Mouse (Mus musculus) neural tube, embryonic 13.5 days (tissue): ENCODE measurements around the gene Gjb5. TPM values are rescaled to one million over a fixed set of nuclear protein-coding genes. Genes with fewer than 3 reads are reported as not detected.

Experiments used
- ATAC-seq: fragments of 200-750 bp; cut with Nextera tagmentation; 2 replicates; pipeline ENCODE4 v1.8.0; 2017; ENCODE audit warnings: low read depth, mild to moderate bottlenecking, moderate TSS enrichment, moderate library complexity
- H3K27ac ChIP-seq: fragments of 300-500 bp; sonication (generic); replicated peaks from 2 replicates; pipeline ENCODE4 v1.5.1; 2015; ENCODE audit warnings: moderate library complexity, mild to moderate bottlenecking, inconsistent platforms
- H3K27me3 ChIP-seq: fragments of 300-500 bp; sonication (generic); 2 replicates; pipeline ENCODE4 v1.6.1; 2015; ENCODE audit warnings: mild to moderate bottlenecking, inconsistent platforms
- H3K36me3 ChIP-seq: fragments of 300-500 bp; sonication (generic); 2 replicates; pipeline ENCODE4 v1.6.1; 2015; ENCODE audit warnings: mild to moderate bottlenecking, inconsistent platforms
- H3K4me1 ChIP-seq: fragments of 300-500 bp; sonication (generic); replicated peaks from 2 replicates; pipeline ENCODE4 v1.6.1; 2015; ENCODE audit warnings: inconsistent platforms
- H3K4me2 ChIP-seq: fragments of 300-500 bp; sonication (generic); 2 replicates; pipeline ENCODE4 v1.6.1; 2015; ENCODE audit warnings: inconsistent platforms, mild to moderate bottlenecking, moderate library complexity
- H3K4me3 ChIP-seq: fragments of 300-500 bp; sonication (generic); 2 replicates; pipeline ENCODE4 v1.5.1; 2015; ENCODE audit warnings: mild to moderate bottlenecking, inconsistent platforms
- H3K9ac ChIP-seq: fragments of 300-500 bp; sonication (generic); 2 replicates; pipeline ENCODE4 v1.6.1; 2015; ENCODE audit warnings: moderate library complexity, mild to moderate bottlenecking, inconsistent platforms
- H3K9me3 ChIP-seq: fragments of 300-500 bp; sonication (generic); 2 replicates; pipeline ENCODE4 v1.6.1; 2016; ENCODE audit warnings: inconsistent platforms
- WGBS: fragments of 180-500 bp; shearing (Covaris S2); methylation state at CpG from one replicate; pipeline ENCODE4 v1.1.7; 2015; 5-methylcytosine and 5-hydroxymethylcytosine counted together
- polyA plus RNA-seq: library from polyadenylated mRNA; unstranded; fragments of >200 nt; fragmentation: Nextera tagmentation; extraction: Ambion mirVana; gene quantifications from 2 replicates; pipeline ENCODE4 v1.2.1, GENCODE M21; 2015

The Gjb5 gene
- polyA plus RNA-seq, 1 experiment from 2014 or later, result 0.22 TPM

- H3K4me3 ChIP-seq, result no peak overlapping the region
- no peaks in the 10 kb centered on the region for H3K4me1 ChIP-seq
- H3K36me3 ChIP-seq, result no peaks in the 10 kb centered on the region
- H3K27ac ChIP-seq, result no peak overlapping the region
- H3K4me2 ChIP-seq, result no peak overlapping the region
- no peaks in the 10 kb centered on the region for H3K27me3 ChIP-seq
- no peak for ATAC-seq
- WGBS, result 68% methylated on average over 6 of the region's 6 CpGs
- H3K9ac ChIP-seq, result no peak overlapping the region
- no peaks in the 10 kb centered on the region for H3K9me3 ChIP-seq
Observed at GRCm38 (mm10) chr4:127341372-127341771, 16.6 kb downstream of the Gjb5 start.

GRCm38 (mm10) chr4:127337668-127338067 lies 20.3 kb downstream of the Gjb5 start:
- H3K9me3 ChIP-seq, result no peaks in the 10 kb centered on the region
- no peak overlapping the region for H3K4me2 ChIP-seq
- no peak for ATAC-seq
- H3K27ac ChIP-seq, result no peak overlapping the region
- no peak overlapping the region for H3K9ac ChIP-seq
- H3K4me3 ChIP-seq, result no peak overlapping the region
- no peaks in the 10 kb centered on the region for H3K4me1 ChIP-seq
- H3K36me3 ChIP-seq, result no peaks in the 10 kb centered on the region
- 86% methylated on average over 5 of the region's 5 CpGs for WGBS
- H3K27me3 ChIP-seq, result peaks cover 3% of the 10 kb centered on the region

- Histone ChIP-seq H3K27me3 (peaks cover 30% of the 10 kb centered on the region), H3K9me3 (no peaks in the 10 kb centered on the region), H3K9ac (no peak overlapping the region), H3K27ac (no peak overlapping the region), H3K4me1 (peaks cover 19% of the 10 kb centered on the region), H3K36me3 (no peaks in the 10 kb centered on the region), H3K4me2 (no peak overlapping the region), H3K4me3 (no peak overlapping the region)
- WGBS, result 44% methylated on average over 5 of the region's 5 CpGs
- ATAC-seq, result no peak
Observed at GRCm38 (mm10) chr4:127334870-127335504, 23.0 kb downstream of the Gjb5 start.

- no peak overlapping the region for H3K9ac ChIP-seq
- no peak overlapping the region for H3K4me2 ChIP-seq
- H3K4me3 ChIP-seq, result no peak overlapping the region
- H3K9me3 ChIP-seq, result no peaks in the 10 kb centered on the region
- peaks cover 23% of the 10 kb centered on the region for H3K4me1 ChIP-seq
- WGBS, result 17% methylated on average over 13 of the region's 13 CpGs
- no peaks in the 10 kb centered on the region for H3K36me3 ChIP-seq
- no peak overlapping the region for H3K27ac ChIP-seq
- H3K27me3 ChIP-seq, result peaks cover 58% of the 10 kb centered on the region
- no peak for ATAC-seq
Observed at GRCm38 (mm10) chr4:127331171-127331570, 26.8 kb downstream of the Gjb5 start.

- Histone ChIP-seq H3K36me3 (no peaks in the 10 kb centered on the region), H3K27ac (no peak within 1 kb of the TSS), H3K9ac (peak within 1 kb of the TSS; percentile 47; the same call in 1 of the 2 replicates), H3K4me1 (peaks cover 23% of the 10 kb centered on the region), H3K4me2 (peak within 1 kb of the TSS; percentile 48), H3K4me3 (peak within 1 kb of the TSS; percentile 20), H3K27me3 (peaks cover 65% of the 10 kb centered on the region), H3K9me3 (no peaks in the 10 kb centered on the region)
- 2% methylated on average over 49 of the region's 49 CpGs for WGBS
- peak; percentile 40; the same call in 1 of the 2 replicates for ATAC-seq
Observed at GRCm38 (mm10) chr4:127330181-127331100, 27.5 kb downstream of the Gjb5 start, which contains the start of gene Gjb3. TSS of gene Gjb3 (minus strand) at chr4:127330844.

- peak overlapping the region; percentile 48 for H3K4me2 ChIP-seq
- H3K9ac ChIP-seq, result no peak overlapping the region
- no peak overlapping the region for H3K27ac ChIP-seq
- H3K36me3 ChIP-seq, result no peaks in the 10 kb centered on the region
- peaks cover 23% of the 10 kb centered on the region for H3K4me1 ChIP-seq
- ATAC-seq, result no peak
- 1% methylated on average over 13 of the region's 13 CpGs for WGBS
- H3K27me3 ChIP-seq, result peaks cover 70% of the 10 kb centered on the region
- H3K9me3 ChIP-seq, result no peaks in the 10 kb centered on the region
- H3K4me3 ChIP-seq, result peak overlapping the region; percentile 20; the same call in 1 of the 2 replicates
Observed at GRCm38 (mm10) chr4:127329751-127330150, 28.2 kb downstream of the Gjb5 start.

GRCm38 (mm10) chr4:127329046-127329445 lies 28.9 kb downstream of the Gjb5 start:
- Histone ChIP-seq H3K4me2 (no peak overlapping the region), H3K27ac (no peak overlapping the region), H3K9ac (no peak overlapping the region), H3K9me3 (no peaks in the 10 kb centered on the region), H3K27me3 (peaks cover 70% of the 10 kb centered on the region), H3K36me3 (no peaks in the 10 kb centered on the region), H3K4me1 (peaks cover 23% of the 10 kb centered on the region), H3K4me3 (no peak overlapping the region)
- 6% methylated on average over 3 of the region's 3 CpGs for WGBS
- ATAC-seq, result no peak

- peaks cover 23% of the 10 kb centered on the region for H3K4me1 ChIP-seq
- H3K27ac ChIP-seq, result no peak overlapping the region
- H3K27me3 ChIP-seq, result peaks cover 70% of the 10 kb centered on the region
- 71% methylated on average over 7 of the region's 7 CpGs for WGBS
- no peaks in the 10 kb centered on the region for H3K36me3 ChIP-seq
- no peak overlapping the region for H3K9ac ChIP-seq
- no peak overlapping the region for H3K4me2 ChIP-seq
- H3K9me3 ChIP-seq, result no peaks in the 10 kb centered on the region
- no peak for ATAC-seq
- H3K4me3 ChIP-seq, result no peak overlapping the region
Observed at GRCm38 (mm10) chr4:127328378-127328777, 29.6 kb downstream of the Gjb5 start.

- Histone ChIP-seq H3K4me2 (no peak overlapping the region), H3K9ac (no peak overlapping the region), H3K4me3 (no peak overlapping the region), H3K36me3 (no peaks in the 10 kb centered on the region), H3K27ac (no peak overlapping the region), H3K4me1 (peaks cover 23% of the 10 kb centered on the region), H3K27me3 (peaks cover 68% of the 10 kb centered on the region), H3K9me3 (no peaks in the 10 kb centered on the region)
- WGBS, result 74% methylated on average over 6 of the region's 6 CpGs
- no peak for ATAC-seq
Observed at GRCm38 (mm10) chr4:127327749-127328148, 30.2 kb downstream of the Gjb5 start.

GRCm38 (mm10) chr4:127327258-127327657 lies 30.7 kb downstream of the Gjb5 start:
- 72% methylated on average over 7 of the region's 7 CpGs for WGBS
- H3K36me3 ChIP-seq, result no peaks in the 10 kb centered on the region
- H3K4me3 ChIP-seq, result no peak overlapping the region
- H3K27me3 ChIP-seq, result peaks cover 63% of the 10 kb centered on the region
- no peak overlapping the region for H3K27ac ChIP-seq
- H3K9ac ChIP-seq, result no peak overlapping the region
- H3K9me3 ChIP-seq, result no peaks in the 10 kb centered on the region
- ATAC-seq, result no peak
- H3K4me1 ChIP-seq, result peaks cover 23% of the 10 kb centered on the region
- H3K4me2 ChIP-seq, result no peak overlapping the region

- peaks cover 43% of the 10 kb centered on the region for H3K27me3 ChIP-seq
- no peak for ATAC-seq
- no peak overlapping the region for H3K27ac ChIP-seq
- peaks cover 7% of the 10 kb centered on the region for H3K4me1 ChIP-seq
- no peak overlapping the region for H3K4me3 ChIP-seq
- no peak overlapping the region for H3K9ac ChIP-seq
- 90% methylated on average over 5 of the region's 5 CpGs for WGBS
- no peak overlapping the region for H3K4me2 ChIP-seq
- no peaks in the 10 kb centered on the region for H3K9me3 ChIP-seq
- no peaks in the 10 kb centered on the region for H3K36me3 ChIP-seq
Observed at GRCm38 (mm10) chr4:127325276-127325675, 32.7 kb downstream of the Gjb5 start.

GRCm38 (mm10) chr4:127324759-127325158 lies 33.2 kb downstream of the Gjb5 start:
- peaks cover 2% of the 10 kb centered on the region for H3K4me1 ChIP-seq
- WGBS, result 4% methylated on average over 6 of the region's 6 CpGs
- H3K27ac ChIP-seq, result no peak overlapping the region
- H3K4me3 ChIP-seq, result no peak overlapping the region
- no peaks in the 10 kb centered on the region for H3K9me3 ChIP-seq
- no peak overlapping the region for H3K9ac ChIP-seq
- peaks cover 38% of the 10 kb centered on the region for H3K27me3 ChIP-seq
- H3K4me2 ChIP-seq, result no peak overlapping the region
- ATAC-seq, result peak; percentile 66
- no peaks in the 10 kb centered on the region for H3K36me3 ChIP-seq
